Mouse (Mus musculus) midbrain, postnatal 0 days (tissue): Measurements from ENCODE around the gene Tmem254b. TPM values are rescaled to one million over a fixed set of nuclear protein-coding genes. Genes with fewer than 3 reads are reported as not detected.
"Not testable (repeated sequence)": the region's sequence is repeated elsewhere in the genome, so short reads cannot be mapped to it uniquely, and the experiment has no call there.

ENCODE experiments used
- ATAC-seq: fragments of 200-750 bp; cut with Nextera tagmentation; 2 replicates; pipeline ENCODE4 v1.8.0; 2017; ENCODE audit warnings: moderate number of reproducible peaks, mild to moderate bottlenecking, moderate TSS enrichment, moderate library complexity; ENCODE audit not compliant: low FRiP score
- DNase-seq: peaks from one replicate; pipeline ENCODE4 v3.0.0-alpha.2; 2015; ENCODE audit warnings: low spot score
- H3K27ac ChIP-seq: fragments of 300-500 bp; sonication (generic); 2 replicates; pipeline ENCODE4 v1.5.1; 2014; ENCODE audit warnings: low read depth, mild to moderate bottlenecking, low read length, mixed read lengths
- H3K27me3 ChIP-seq: fragments of 300-500 bp; sonication (generic); 2 replicates; pipeline ENCODE4 v1.6.1; 2014; ENCODE audit warnings: low read length, control low read depth, mixed read lengths; ENCODE audit not compliant: insufficient read depth
- H3K36me3 ChIP-seq: fragments of 300-500 bp; sonication (generic); 2 replicates; pipeline ENCODE4 v1.6.1; 2014; ENCODE audit warnings: low read length, control low read depth, mixed read lengths; ENCODE audit not compliant: insufficient read depth
- H3K4me1 ChIP-seq: fragments of 300-500 bp; sonication (generic); 2 replicates; pipeline ENCODE4 v1.6.1; 2014; ENCODE audit warnings: mild to moderate bottlenecking, control low read depth, antibody characterized with exemption, low read length, mixed read lengths; ENCODE audit not compliant: insufficient read depth
- H3K4me2 ChIP-seq: fragments of 300-500 bp; sonication (generic); 2 replicates; pipeline ENCODE4 v1.6.1; 2014; ENCODE audit warnings: low read depth, mild to moderate bottlenecking, low read length, mixed read lengths; ENCODE audit not compliant: poor library complexity, severe bottlenecking
- H3K4me3 ChIP-seq: fragments of 300-500 bp; sonication (generic); 2 replicates; pipeline ENCODE4 v1.5.1; 2014; ENCODE audit warnings: low read depth, mild to moderate bottlenecking, low read length, moderate library complexity
- H3K9ac ChIP-seq: fragments of 300-500 bp; sonication (generic); replicated peaks from 2 replicates; pipeline ENCODE4 v1.6.1; 2014; ENCODE audit warnings: mild to moderate bottlenecking, low read length, moderate library complexity, mixed read lengths; ENCODE audit not compliant: poor library complexity, severe bottlenecking
- H3K9me3 ChIP-seq: fragments of 300-500 bp; sonication (generic); 2 replicates; pipeline ENCODE4 v1.6.1; 2016; ENCODE audit warnings: low read length, control low read depth
- WGBS: fragments of 180-500 bp; shearing (Covaris S2); extraction: QIAGEN DNeasy Blood & Tissue Kit; methylation state at CpG from one replicate; pipeline ENCODE4 v1.1.7; 2014; 5-methylcytosine and 5-hydroxymethylcytosine counted together
- polyA plus RNA-seq: library from polyadenylated mRNA; unstranded; fragments of >200 nt; fragmentation: Nextera tagmentation; extraction: Ambion mirVana; gene quantifications from 2 replicates; pipeline ENCODE4 v1.2.1, GENCODE M21; 2015
- total RNA-seq: library from RNA; depleted of rRNA; stranded (reverse); fragments of >200 nt; gene quantifications from 2 replicates; pipeline ENCODE4 v1.2.3, GENCODE M21; 2014; rRNA removed

Gene Tmem254b
- 22.6 and 32.9 TPM in 2 replicates for total RNA-seq
- polyA plus RNA-seq, result 28.3 and 33.5 TPM in 2 replicates

DNA sequence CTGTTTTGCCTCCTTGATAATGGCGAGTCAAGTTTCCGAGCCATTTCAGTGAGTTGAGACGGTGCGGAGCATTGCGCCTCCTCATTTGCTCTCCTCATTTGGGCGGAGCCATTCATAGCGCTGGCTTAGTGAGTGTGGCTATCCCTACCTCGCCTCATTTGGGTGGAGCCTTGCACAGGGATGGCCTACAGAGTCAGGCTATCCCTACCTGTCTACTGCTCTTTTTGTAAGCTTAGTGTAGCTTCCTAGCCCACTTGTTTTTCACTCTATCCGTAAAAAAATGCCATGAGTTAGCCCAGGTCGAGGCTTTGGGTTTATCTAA is at the start of gene Tmem254b:
TSS of gene Tmem254b (minus strand) at position 116 of the 322 bp plus-strand sequence.
- not testable (repeated sequence) for H3K4me1 ChIP-seq, DNase-seq, H3K9me3 ChIP-seq, H3K27ac ChIP-seq, H3K27me3 ChIP-seq, H3K9ac ChIP-seq, H3K36me3 ChIP-seq, H3K4me3 ChIP-seq, H3K4me2 ChIP-seq
- WGBS, result no CpG with 5 or more reads among the region's 10 CpGs
- ATAC-seq, result peak; percentile 82

DNA sequence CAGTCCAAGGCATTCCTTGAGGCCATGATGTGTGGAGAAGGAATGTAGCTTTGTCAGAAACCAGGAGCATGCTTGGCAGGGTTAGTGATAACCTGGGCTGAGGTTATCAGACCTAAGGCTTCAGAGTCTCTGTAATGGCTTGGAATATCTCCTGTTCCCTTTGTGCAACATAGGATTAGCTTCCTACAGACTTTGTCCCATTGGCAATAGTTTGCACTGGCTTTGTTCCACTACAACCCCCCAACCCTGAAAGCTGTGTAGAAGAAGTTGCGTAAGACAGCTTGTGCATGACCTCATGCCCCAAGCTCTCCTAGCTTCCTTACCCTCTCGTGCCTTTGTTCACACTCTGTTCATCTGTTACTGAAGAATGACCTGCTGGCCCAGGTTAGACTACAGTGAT is 30.3 kb upstream of the Tmem254b start:
- not testable (repeated sequence) for H3K9me3 ChIP-seq, H3K27ac ChIP-seq, H3K9ac ChIP-seq, H3K4me3 ChIP-seq, H3K27me3 ChIP-seq, H3K36me3 ChIP-seq, H3K4me2 ChIP-seq, H3K4me1 ChIP-seq, DNase-seq, ATAC-seq
- no CpG with 5 or more reads among the region's 2 CpGs for WGBS

DNA sequence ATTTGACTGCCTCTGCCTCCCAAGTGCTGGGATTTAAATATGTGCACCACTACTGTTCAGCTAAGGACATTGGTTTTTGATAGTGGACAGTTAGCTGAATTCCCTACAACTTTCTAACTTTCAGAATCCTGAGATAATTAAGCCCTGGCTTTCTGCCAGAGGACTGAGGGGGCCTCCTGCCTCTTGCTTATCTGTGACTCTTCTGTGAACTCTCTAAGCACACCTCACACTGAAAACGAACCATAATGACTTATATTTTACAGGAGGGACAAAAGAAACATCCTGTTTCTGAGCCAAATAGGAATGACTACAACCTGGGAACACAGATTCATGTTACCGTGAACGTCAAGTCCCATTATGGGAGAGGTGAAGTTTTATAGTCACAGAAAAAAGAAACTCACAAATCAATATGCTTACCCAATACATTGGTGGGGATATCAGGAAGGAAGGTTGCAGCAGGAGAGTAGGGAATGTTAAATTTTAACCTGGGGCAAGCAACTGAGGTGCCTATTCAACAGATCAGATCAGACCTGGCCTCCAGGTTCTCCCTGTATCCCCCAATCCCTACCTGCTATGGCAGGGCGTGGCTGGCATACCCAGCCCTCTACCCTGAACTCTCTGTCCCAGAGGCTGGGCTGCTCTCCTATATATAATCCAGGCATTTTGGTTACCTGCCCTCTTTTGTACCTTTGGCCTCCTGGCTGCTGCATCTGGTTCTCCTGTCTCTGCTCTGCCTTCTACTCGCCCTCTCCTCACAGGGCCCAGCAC is 9.6 kb upstream of the Tmem254b start:
- H3K36me3 ChIP-seq, H3K9me3 ChIP-seq, H3K4me1 ChIP-seq, H3K27me3 ChIP-seq, DNase-seq, ATAC-seq, H3K9ac ChIP-seq, H3K4me2 ChIP-seq, H3K4me3 ChIP-seq, H3K27ac ChIP-seq: not testable (repeated sequence)
- WGBS, result no CpG with 5 or more reads among the region's 5 CpGs

DNA sequence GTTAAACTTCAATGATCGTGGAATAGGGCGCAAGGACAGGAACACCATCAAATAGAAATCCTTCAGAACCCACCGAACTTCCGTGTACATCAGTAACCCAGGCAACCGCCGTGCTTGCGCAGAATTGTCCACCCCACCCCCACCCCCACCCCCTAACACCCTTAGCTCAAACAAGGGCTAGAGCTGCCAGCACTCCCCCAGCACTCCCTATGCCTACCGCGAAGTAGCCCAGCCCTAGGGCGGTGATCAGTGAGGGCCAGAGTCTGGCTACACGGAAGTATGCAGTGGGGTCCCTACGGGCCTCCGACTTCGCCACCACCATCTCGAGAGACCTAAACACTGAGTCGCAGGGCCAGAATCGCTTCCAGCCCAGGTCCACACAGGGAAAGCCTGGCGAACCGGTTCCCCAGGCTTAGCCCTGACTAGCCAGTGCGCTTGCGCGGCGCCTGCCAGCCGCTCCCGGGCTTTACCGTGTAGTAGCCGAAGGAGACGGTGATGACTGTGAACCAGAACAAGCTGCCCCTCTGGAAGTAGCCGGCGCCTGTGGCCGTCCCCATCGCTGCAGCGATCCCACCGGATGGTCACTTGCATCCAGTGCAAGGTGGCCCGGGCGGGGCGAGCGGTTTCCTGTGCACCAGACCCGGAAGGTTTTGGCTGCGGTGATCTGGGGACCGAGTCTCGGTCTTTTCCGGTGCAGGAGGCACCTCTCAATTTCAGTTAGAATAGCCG is 480 bp downstream of the Tmem254b start:
- not testable (repeated sequence) for H3K4me3 ChIP-seq, H3K27me3 ChIP-seq, H3K4me1 ChIP-seq, DNase-seq, H3K9me3 ChIP-seq, H3K4me2 ChIP-seq, H3K9ac ChIP-seq, H3K27ac ChIP-seq, H3K36me3 ChIP-seq
- ATAC-seq, result peak; percentile 89
- WGBS, result no CpG with 5 or more reads among the region's 44 CpGs

DNA sequence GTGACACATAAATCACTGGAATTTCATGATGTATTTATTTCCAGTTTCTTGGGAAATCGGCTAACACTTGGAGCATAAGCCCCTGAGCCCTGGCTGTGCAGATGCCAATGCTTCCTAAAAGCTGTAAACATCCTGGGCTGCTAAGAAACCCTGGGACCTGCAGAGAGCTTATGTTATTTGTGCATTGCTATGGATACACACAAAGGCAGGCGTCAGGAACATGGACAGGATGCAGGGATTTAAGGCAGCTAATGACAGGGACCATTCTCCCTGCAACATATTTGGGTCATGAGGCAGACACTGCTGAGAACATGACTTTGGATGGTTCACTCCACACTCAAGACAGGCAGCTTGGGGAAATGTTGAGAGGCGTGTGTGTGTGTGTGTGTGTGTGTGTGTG is 9.0 kb downstream of the Tmem254b start:
- not testable (repeated sequence) for H3K4me1 ChIP-seq, H3K4me2 ChIP-seq, H3K4me3 ChIP-seq, H3K27ac ChIP-seq, DNase-seq, H3K36me3 ChIP-seq, ATAC-seq, H3K9ac ChIP-seq, H3K9me3 ChIP-seq, H3K27me3 ChIP-seq
- no CpG with 5 or more reads among the region's 3 CpGs for WGBS

DNA sequence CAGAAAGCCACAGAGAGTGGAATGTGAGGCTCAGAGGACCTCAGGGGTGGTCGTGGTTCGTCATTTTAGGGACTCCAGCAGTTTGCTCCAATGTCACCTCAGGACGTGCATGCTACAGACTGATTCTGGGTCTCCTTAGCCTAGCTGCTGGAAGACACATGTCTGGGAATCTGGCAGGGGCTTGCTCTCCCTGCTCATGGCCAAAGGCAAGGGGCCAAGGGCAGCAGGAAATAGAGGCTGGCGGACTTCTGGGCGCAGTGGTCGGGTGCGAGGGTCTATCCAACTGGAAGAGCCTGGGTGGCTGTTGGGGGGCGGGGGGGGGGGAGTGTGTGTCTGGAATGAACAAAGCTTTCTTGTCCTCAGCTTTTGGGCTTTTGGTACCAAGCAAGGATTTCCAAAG is 18.5 kb downstream of the Tmem254b start:
- not testable (repeated sequence) for H3K27me3 ChIP-seq, H3K4me2 ChIP-seq, H3K36me3 ChIP-seq, H3K4me3 ChIP-seq, H3K27ac ChIP-seq, H3K9ac ChIP-seq, H3K9me3 ChIP-seq, DNase-seq, H3K4me1 ChIP-seq
- no CpG with 5 or more reads among the region's 8 CpGs for WGBS
- peak; percentile 41; the same call in 1 of the 2 replicates for ATAC-seq

DNA sequence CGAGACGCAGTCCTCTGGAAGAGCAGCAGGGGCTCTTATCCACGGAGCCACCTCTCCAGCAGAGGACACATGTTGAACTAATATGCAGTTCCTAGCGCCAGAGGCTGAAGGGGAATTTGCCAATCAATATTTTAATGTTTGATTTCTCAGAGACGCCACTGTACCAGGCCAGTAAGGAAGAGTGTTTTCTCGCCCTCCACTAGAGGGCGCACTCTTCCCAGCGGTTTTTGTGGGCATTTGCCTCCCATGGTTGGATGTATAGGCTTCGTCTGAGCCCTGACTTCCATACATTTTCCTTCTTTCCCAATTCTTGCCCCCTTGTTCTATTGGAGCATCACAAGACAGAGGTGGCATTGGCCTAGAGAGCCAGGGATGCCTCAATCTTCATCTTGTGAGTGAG is 20.2 kb downstream of the Tmem254b start:
- H3K4me3 ChIP-seq, H3K4me1 ChIP-seq, H3K27ac ChIP-seq, H3K27me3 ChIP-seq, ATAC-seq, H3K9me3 ChIP-seq, DNase-seq, H3K4me2 ChIP-seq, H3K9ac ChIP-seq, H3K36me3 ChIP-seq: not testable (repeated sequence)
- WGBS, result no CpG with 5 or more reads among the region's 9 CpGs

DNA sequence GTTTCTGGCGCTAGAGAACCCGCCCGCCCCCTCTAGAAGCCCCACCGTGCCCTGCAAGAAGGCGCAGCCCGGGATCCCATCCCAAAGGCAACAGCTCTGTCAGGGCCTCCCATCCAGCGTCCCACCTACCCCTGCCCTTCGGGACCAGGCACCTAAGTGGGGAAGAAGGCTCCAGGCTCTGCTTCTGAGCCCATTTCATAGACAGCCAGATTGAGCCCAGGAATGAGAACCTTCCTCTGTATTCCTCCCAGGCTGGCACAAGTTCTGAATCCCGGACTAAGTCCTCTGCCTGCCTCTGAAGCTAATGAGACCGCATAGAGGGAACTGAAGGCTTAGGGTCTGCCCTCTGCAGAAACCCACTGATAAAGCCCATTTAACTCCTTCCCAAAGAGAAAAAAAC is 24.5 kb downstream of the Tmem254b start, which contains the start of gene Plac9b:
TSS of gene Plac9b (minus strand) at position 101 of the 400 bp plus-strand sequence.
- H3K4me1 ChIP-seq, H3K27me3 ChIP-seq, H3K36me3 ChIP-seq, DNase-seq, H3K9ac ChIP-seq, H3K4me3 ChIP-seq, H3K9me3 ChIP-seq, ATAC-seq, H3K27ac ChIP-seq, H3K4me2 ChIP-seq: not testable (repeated sequence)
- WGBS, result no CpG with 5 or more reads among the region's 10 CpGs

DNA sequence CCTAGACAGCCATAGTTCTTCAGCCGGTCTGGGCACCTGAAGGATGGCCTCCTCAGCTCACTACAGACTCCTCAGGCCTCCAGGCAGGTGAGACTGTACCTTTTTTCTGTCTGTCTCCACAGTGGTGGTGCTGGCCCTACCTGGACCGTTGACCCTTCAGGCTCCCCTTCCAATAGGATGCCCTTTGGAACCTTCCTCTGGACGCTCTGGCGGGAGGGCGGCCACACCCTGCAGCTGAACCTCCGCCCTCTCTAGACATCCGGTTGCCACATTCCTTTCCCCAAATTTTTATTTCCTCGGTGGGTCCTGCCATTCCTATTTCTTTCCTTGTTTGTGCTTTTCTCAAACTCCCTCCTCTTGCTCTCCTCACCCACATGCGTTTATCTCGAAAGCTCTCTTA is 25.2 kb downstream of the Tmem254b start:
- not testable (repeated sequence) for DNase-seq, H3K4me2 ChIP-seq, H3K9ac ChIP-seq, H3K27me3 ChIP-seq, H3K4me1 ChIP-seq, H3K27ac ChIP-seq, H3K36me3 ChIP-seq, H3K9me3 ChIP-seq, H3K4me3 ChIP-seq, ATAC-seq
- no CpG with 5 or more reads among the region's 10 CpGs for WGBS
